Mouse (Mus musculus): ENCODE data around the gene Ampd3. TPM values are rescaled to one million over a fixed set of nuclear protein-coding genes. Genes with fewer than 3 reads are reported as not detected.

Ampd3 gene
- total RNA-seq, 4 experiments from 2014 or later: 7.4 to 11.7 (median 9.5) TPM

DNA sequence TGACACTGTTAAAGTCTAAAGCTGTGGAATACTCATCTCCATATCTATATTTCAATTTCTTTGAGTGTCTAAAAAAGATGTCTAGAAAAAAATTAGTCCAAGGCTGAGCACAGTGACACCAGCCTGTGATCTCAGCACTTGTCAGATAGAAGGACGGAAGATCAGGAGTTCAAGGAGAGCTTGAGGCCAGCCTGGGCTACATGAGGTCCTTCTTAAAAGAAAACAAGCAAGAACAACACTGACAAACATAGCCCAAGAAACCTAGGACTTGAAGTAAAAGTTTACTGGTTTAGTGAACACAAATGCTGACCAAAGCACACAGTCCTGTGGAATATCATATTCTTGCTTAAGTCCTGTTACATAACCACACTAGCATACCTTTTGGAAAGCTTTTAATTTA lies 66.0 kb downstream of the Ampd3 start:
- no peak for DNase-seq (ENCODE audit: low spot score in 2 of 2)

DNA sequence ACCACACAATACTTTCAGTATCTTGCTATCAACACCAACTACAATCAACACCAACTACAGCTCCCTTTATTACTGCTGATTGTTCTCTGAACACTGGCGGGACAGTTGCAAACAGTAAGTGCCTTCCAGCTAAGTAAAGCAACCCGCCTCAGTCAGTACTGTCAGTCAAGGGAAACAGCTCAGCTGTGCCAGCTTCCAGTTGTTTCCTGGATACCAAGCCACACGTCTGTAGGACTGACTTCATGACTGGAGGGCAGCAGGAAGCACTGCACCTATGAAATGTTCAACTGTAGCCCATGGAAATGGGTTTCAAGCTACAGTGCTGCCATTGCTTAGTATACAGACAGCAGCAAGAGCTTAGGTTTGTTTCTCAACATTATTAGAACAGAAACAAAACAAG lies 66.5 kb downstream of the Ampd3 start:
- no peak for DNase-seq (ENCODE audit: low spot score in 2 of 2)

- no peak for DNase-seq (ENCODE audit: low spot score in 2 of 2)
These were observed 72.3 kb downstream of the Ampd3 start for GRCm38 (mm10) chr7:110840332-110840731.

DNA sequence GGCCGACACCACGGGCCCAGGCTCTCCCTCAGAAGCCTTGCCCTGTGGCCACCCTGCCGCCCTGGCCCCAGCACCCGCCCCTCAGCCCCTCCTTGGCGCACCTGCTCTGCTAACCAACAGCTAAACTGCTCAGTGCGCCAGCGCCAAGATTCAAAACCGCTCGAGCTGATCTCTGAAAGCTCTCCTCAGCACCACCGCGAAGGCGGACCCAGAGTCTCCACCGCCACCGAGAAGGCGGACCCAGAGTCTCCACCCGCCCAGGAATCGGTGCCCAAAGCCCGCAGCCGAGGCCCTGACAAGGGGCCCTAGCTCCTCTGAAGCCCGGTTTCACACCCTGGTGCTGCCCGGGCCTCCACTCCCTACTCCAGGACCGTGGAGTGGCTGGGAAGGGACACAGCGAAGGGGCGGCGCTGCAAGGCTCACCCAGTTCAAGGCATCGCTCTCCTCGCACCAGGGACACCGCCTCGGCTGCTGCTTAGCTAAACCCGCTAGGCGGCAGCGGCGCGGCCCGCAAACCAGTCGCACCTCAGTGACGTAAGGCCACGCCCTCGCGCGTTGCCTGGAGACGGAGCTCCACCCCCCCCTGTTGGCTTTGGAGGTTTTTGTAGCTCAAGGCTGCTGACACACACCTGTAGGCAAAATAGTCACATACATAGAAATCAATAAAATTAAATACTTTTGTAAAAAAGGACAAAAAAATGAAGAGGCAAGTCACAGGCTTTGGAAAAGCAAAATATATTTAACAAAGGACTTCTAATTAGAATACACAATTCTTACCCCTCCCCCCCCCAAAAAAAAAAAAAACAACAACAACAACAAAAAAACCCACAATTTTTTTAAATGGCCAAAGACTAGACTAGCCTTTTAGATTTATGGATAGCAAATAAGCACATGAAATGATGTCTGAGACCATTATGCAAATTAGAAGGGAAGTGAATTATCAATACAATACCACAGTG lies 76.2 kb downstream of the Ampd3 start, which contains the start of gene Rnf141:
Rnf141 (minus strand) TSS at position 542 of the 959 bp plus-strand sequence.
- peak; percentile 81 to 85 for DNase-seq (ENCODE audit: low spot score in 2 of 2)

DNA sequence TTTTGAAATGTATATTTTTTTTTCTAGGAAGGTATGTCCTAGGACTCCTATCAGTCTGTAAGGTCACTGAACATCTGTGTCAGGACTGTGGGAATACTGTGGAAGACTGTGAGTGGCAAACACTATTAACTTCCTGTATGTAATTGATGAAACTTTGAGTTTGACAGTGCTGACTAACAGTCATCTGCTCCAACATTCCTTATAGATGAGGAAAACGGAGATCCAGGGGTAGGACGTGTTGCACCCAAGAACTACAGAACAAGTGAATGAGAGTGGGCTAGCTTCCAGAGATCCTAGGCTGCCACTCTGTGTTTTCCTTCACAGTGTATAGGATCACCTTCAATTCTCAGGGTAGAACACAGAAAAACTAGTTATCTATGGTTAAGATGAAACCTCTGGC lies 79.3 kb downstream of the Ampd3 start:
- no peak for DNase-seq (ENCODE audit: low spot score in 2 of 2)

DNA sequence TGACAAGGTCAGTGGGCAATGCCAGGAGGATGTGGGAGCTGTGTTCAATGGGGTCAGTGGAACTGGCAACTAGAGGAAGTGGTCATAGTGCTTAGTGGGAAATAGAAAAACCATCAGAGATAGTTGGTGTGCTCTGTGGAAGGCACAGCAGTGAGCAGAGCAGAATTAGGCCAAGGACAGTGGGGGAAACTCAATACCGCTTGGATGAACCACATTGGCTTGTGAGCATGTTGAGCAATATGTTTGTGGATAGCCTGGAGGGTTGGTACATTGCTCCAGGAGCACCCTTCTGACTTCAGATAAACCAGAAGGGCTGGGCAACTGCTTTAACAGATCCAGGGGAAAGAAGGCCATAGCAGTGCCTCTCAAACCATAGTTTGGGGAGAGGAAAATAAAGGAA lies 80.4 kb downstream of the Ampd3 start:
- no peak for DNase-seq (ENCODE audit: low spot score in 2 of 2)

GRCm38 (mm10) chr7:110851541-110852203 lies 83.7 kb downstream of the Ampd3 start:
- no peak for DNase-seq (ENCODE audit: low spot score in 2 of 2)

GRCm38 (mm10) chr7:110853611-110854010 lies 85.6 kb downstream of the Ampd3 start:
- no peak for DNase-seq (ENCODE audit: low spot score in 2 of 2)

GRCm38 (mm10) chr7:110854519-110854918 lies 86.5 kb downstream of the Ampd3 start:
- DNase-seq (ENCODE audit: low spot score in 2 of 2): no peak

- DNase-seq (ENCODE audit: low spot score in 2 of 2): no peak
These were observed 87.0 kb downstream of the Ampd3 start for GRCm38 (mm10) chr7:110854927-110855546.

DNA sequence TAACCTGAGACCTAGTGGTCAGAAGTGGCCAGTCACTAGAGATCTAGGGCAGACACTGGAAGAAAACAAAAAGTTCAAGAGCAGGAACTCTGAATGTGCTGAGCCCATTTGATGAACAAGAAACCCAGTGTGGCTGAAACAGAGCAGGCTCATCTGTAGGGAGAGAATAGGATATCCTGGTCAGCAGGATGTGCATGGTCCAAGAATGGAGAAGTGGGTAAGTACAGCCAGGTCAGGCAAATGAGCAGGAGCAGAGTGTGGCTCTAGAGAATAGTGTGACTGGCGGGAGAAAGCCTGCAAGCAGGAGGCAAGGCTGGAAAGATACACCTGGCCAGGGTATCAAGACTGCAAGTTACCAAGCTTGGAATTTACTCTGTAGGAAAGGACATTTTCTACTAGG lies 87.6 kb downstream of the Ampd3 start:
- no peak for DNase-seq (ENCODE audit: low spot score in 2 of 2)

GRCm38 (mm10) chr7:110860129-110860528 lies 92.1 kb downstream of the Ampd3 start:
- no peak for DNase-seq (ENCODE audit: low spot score in 2 of 2)

Small RNAs within 50 kb of the gene (microRNA-seq; reads per million reads assigned to microRNA genes)
- gene Gm47282: not detected

Other genes with a start within 250 kb of the Ampd3 start
- gene Sbf2, start 153.3 kb upstream of the Ampd3 start, total RNA-seq (2022): 10 to 100 TPM in 1 of 4 experiments, 1 to 10 TPM in 3; 6.7 to 10.4 (median 7.9) TPM
- 1 to 10 TPM; 2.0 to 4.2 (median 2.5) TPM for gene Adm, start 140.5 kb upstream of the Ampd3 start, total RNA-seq (2022)
- 10 to 100 TPM; 19.8 to 25.9 (median 23.2) TPM for gene Rnf141, start 76.3 kb downstream of the Ampd3 start, total RNA-seq (2022)
- 1 to 10 TPM; 1.1 to 6.6 (median 3.2) TPM for gene Lyve1, start 95.0 kb downstream of the Ampd3 start, total RNA-seq (2022)
- 1 to 10 TPM; 4.0 to 5.6 (median 4.2) TPM for gene Mrvi1, start 214.3 kb downstream of the Ampd3 start, total RNA-seq (2022)